Mouse (Mus musculus): Measurements from ENCODE around the gene Fam198b. TPM values are rescaled to one million over a fixed set of nuclear protein-coding genes. Genes with fewer than 3 reads are reported as not detected.
"Not testable (repeated sequence)": the region's sequence is repeated elsewhere in the genome, so short reads cannot be mapped to it uniquely, and the experiment has no call there.

The Fam198b gene
- polyA plus RNA-seq, 1 experiment from 2014 or later: 1.4 TPM

DNA sequence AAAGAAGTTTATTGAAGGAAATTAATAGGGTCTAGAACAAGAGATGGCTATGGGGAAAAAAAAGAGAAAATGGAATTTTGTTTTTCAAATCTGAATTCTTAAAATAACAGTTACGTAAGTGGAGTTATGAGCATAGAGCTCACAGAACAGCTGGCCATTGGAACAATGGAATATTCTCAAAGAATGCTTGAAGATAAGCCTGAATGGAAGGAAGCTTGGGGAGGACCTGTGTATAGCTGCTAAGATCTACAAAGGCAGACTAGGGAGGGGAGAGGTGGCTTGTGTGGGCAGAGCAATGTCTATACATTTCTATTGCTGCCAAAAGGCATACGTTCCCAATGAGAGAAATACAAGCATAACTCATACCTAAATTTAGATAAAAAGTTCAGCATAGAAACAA, 73.4 kb downstream of the Fam198b start:
- Histone ChIP-seq H3K9me3 (ENCODE audit: control insufficient read depth, low read length) (no peaks in the 10 kb centered on the region), H3K9ac (replicated peaks; ENCODE audit: low read depth, low read length) (no peak overlapping the region), H3K36me3 (ENCODE audit: control insufficient read depth, insufficient read depth) (no peaks in the 10 kb centered on the region), H3K27me3 (replicated peaks; ENCODE audit: control insufficient read depth, insufficient read depth, low read length) (no peaks in the 10 kb centered on the region), H3K4me1 (replicated peaks; ENCODE audit: control insufficient read depth, insufficient read depth, low read length) (no peaks in the 10 kb centered on the region), H3K4me2 (ENCODE audit: low read length) (no peak overlapping the region), H3K27ac (ENCODE audit: low read length) (no peak overlapping the region), H3K4me3 (replicated peaks; ENCODE audit: low read length) (no peak overlapping the region)
- ATAC-seq: no peak
- WGBS: 93% methylated on average over 2 of the region's 2 CpGs

DNA sequence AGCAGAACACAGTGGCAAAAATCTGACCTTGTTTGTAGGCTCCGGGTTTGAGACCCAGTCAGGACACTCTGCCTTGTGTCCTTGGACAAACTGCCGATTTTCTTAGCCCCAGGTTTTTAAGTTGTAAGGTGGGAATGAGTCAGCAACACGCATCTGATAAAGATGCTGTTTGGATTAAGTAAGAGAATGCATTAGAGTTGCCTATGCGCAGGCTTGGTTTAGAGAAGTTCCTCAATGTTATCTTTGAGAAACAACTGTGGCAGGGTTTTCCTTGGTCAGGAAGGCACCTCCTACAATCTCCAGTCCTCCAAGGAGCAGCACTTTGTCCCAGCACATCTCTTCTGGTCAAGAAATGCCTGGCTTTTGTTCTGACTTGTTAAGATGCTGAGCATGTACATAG, 82.4 kb downstream of the Fam198b start:
- WGBS: 95% methylated on average over 4 of the region's 4 CpGs
- Histone ChIP-seq H3K4me1 (replicated peaks; ENCODE audit: control insufficient read depth, insufficient read depth, low read length) (no peaks in the 10 kb centered on the region), H3K4me3 (replicated peaks; ENCODE audit: low read length) (no peak overlapping the region), H3K9ac (replicated peaks; ENCODE audit: low read depth, low read length) (no peak overlapping the region), H3K9me3 (ENCODE audit: control insufficient read depth, low read length) (no peaks in the 10 kb centered on the region), H3K4me2 (ENCODE audit: low read length) (no peak overlapping the region), H3K36me3 (ENCODE audit: control insufficient read depth, insufficient read depth) (no peaks in the 10 kb centered on the region), H3K27ac (ENCODE audit: low read length) (no peak overlapping the region), H3K27me3 (replicated peaks; ENCODE audit: control insufficient read depth, insufficient read depth, low read length) (no peaks in the 10 kb centered on the region)
- no peak for ATAC-seq

DNA sequence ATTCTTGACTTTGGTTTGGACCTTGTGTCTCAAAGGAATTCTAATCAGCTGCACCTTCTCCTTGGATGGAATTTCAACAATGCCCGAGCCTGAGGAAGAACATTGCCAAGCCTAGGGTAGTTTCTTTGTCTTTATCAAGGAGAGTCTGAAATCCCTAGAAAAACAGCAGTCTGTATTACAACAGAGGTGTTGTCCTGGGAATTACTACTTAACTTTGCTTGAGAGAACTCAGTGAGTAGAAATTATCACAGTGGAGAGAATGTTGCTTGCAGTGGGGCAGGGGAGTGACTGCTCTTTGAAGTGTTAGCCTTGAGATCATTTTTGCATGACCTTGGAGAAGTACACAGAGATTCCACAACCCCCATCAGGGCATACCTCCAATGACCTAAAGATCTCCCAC, 83.0 kb downstream of the Fam198b start:
- Histone ChIP-seq H3K27ac (ENCODE audit: low read length) (no peak overlapping the region), H3K36me3 (ENCODE audit: control insufficient read depth, insufficient read depth) (no peaks in the 10 kb centered on the region), H3K27me3 (replicated peaks; ENCODE audit: control insufficient read depth, insufficient read depth, low read length) (no peaks in the 10 kb centered on the region), H3K9ac (replicated peaks; ENCODE audit: low read depth, low read length) (no peak overlapping the region), H3K4me1 (replicated peaks; ENCODE audit: control insufficient read depth, insufficient read depth, low read length) (no peaks in the 10 kb centered on the region), H3K4me2 (ENCODE audit: low read length) (no peak overlapping the region), H3K4me3 (replicated peaks; ENCODE audit: low read length) (no peak overlapping the region), H3K9me3 (ENCODE audit: control insufficient read depth, low read length) (no peaks in the 10 kb centered on the region)
- no peak for ATAC-seq
- 55% methylated on average over 1 of the region's 1 CpGs for WGBS

DNA sequence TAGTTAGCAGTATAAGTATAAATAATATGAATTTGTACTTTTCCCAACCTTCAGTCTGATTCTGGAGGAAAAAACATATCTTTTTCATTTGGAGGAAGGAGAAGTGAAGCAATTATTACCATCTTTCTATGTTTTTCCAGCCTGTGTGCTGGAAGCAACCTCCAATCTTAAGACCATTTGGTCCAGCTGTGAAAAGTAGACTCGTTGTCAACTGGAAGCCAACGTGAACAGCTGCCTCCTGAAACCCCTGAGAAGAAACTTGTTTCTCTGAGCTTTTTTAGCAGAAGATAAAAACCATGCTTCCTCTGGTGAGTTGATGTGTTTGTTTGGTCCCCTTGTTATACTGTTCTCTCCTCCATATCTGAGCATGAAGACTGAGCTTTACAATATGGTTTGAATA, 84.1 kb downstream of the Fam198b start:
- Histone ChIP-seq H3K4me1 (replicated peaks; ENCODE audit: control insufficient read depth, insufficient read depth, low read length) (no peaks in the 10 kb centered on the region), H3K9ac (replicated peaks; ENCODE audit: low read depth, low read length) (no peak overlapping the region), H3K9me3 (ENCODE audit: control insufficient read depth, low read length) (no peaks in the 10 kb centered on the region), H3K4me3 (replicated peaks; ENCODE audit: low read length) (no peak overlapping the region), H3K4me2 (ENCODE audit: low read length) (no peak overlapping the region), H3K36me3 (ENCODE audit: control insufficient read depth, insufficient read depth) (no peaks in the 10 kb centered on the region), H3K27me3 (replicated peaks; ENCODE audit: control insufficient read depth, insufficient read depth, low read length) (no peaks in the 10 kb centered on the region), H3K27ac (ENCODE audit: low read length) (no peak overlapping the region)
- no peak for ATAC-seq
- 80% methylated on average over 2 of the region's 2 CpGs for WGBS

DNA sequence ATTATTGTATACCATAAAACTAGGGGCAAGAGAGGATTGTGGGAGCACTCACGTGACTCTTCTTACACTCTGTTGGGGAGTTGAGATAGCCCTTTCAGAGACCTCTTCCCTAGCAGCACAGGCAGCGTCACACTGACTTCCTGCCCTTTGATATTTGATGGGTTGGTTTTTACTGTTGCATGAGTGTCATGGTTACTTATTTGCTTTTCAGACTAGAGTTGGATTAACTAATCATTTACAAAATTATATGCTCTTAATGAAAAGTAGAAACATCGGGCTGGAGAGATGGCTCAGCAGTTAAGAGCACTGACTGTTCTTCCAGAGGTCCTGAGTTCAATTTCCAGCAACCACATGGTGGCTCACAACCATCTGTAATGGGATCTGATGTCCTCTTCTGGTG, 85.2 kb downstream of the Fam198b start:
- H3K4me2 ChIP-seq (ENCODE audit: low read length); H3K4me3 ChIP-seq (replicated peaks; ENCODE audit: low read length); H3K4me1 ChIP-seq (replicated peaks; ENCODE audit: control insufficient read depth, insufficient read depth, low read length); H3K9me3 ChIP-seq (ENCODE audit: control insufficient read depth, low read length); H3K27me3 ChIP-seq (replicated peaks; ENCODE audit: control insufficient read depth, insufficient read depth, low read length); H3K27ac ChIP-seq (ENCODE audit: low read length); H3K36me3 ChIP-seq (ENCODE audit: control insufficient read depth, insufficient read depth); ATAC-seq; H3K9ac ChIP-seq (replicated peaks; ENCODE audit: low read depth, low read length): not testable (repeated sequence)
- 91% methylated on average over 3 of the region's 3 CpGs for WGBS

DNA sequence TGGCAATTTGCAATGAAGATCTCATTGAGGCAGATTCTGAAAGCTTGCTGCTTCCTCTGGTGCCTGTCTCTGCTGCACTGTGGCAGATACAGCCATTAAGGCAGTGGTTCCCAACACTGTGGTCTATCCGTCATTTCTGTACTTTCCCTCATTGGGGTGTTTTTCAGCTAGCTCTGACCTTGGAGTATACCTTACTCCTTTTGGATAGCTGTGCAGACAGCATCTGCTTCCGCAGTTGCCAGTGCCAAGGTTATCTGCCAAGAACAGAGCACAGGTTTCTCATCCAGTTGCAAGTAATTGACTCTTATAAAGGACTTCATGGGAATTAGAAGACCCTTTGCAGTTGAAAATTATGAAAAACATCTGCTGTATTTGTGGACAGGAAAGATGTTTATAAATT, 85.7 kb downstream of the Fam198b start:
- no peak overlapping the region for H3K27ac ChIP-seq (ENCODE audit: low read length)
- ATAC-seq: no peak
- no peak overlapping the region for H3K4me2 ChIP-seq (ENCODE audit: low read length)
- no peaks in the 10 kb centered on the region for H3K4me1 ChIP-seq (replicated peaks; ENCODE audit: control insufficient read depth, insufficient read depth, low read length)
- no peaks in the 10 kb centered on the region for H3K36me3 ChIP-seq (ENCODE audit: control insufficient read depth, insufficient read depth)
- no peak overlapping the region for H3K4me3 ChIP-seq (replicated peaks; ENCODE audit: low read length)
- no peaks in the 10 kb centered on the region for H3K27me3 ChIP-seq (replicated peaks; ENCODE audit: control insufficient read depth, insufficient read depth, low read length)
- WGBS: 89% methylated on average over 2 of the region's 2 CpGs
- H3K9ac ChIP-seq (replicated peaks; ENCODE audit: low read depth, low read length): no peak overlapping the region
- no peaks in the 10 kb centered on the region for H3K9me3 ChIP-seq (ENCODE audit: control insufficient read depth, low read length)

DNA sequence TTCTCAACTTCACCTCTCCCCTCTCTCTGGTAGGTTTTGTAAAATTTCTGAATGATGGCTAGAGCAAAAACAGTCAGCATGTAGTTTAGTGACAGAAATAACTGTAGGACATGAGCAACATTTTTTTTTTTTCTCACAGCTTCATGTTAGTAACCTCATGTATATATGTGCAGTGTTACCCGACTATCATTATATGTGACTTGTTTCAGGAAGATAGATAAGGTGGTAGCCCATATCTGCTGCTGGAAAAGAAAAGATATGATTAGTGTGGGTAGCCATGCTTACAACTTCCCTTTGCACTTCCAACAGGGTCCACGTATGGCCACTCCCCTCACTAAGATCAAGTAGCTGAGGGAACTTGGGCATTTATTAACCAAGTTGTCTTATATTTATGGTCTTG, 86.2 kb downstream of the Fam198b start:
- WGBS: 85% methylated on average over 2 of the region's 2 CpGs
- no peak for ATAC-seq
- Histone ChIP-seq H3K4me1 (replicated peaks; ENCODE audit: control insufficient read depth, insufficient read depth, low read length) (no peaks in the 10 kb centered on the region), H3K27ac (ENCODE audit: low read length) (no peak overlapping the region), H3K4me3 (replicated peaks; ENCODE audit: low read length) (no peak overlapping the region), H3K27me3 (replicated peaks; ENCODE audit: control insufficient read depth, insufficient read depth, low read length) (no peaks in the 10 kb centered on the region), H3K9me3 (ENCODE audit: control insufficient read depth, low read length) (no peaks in the 10 kb centered on the region), H3K9ac (replicated peaks; ENCODE audit: low read depth, low read length) (no peak overlapping the region), H3K4me2 (ENCODE audit: low read length) (no peak overlapping the region), H3K36me3 (ENCODE audit: control insufficient read depth, insufficient read depth) (no peaks in the 10 kb centered on the region)

DNA sequence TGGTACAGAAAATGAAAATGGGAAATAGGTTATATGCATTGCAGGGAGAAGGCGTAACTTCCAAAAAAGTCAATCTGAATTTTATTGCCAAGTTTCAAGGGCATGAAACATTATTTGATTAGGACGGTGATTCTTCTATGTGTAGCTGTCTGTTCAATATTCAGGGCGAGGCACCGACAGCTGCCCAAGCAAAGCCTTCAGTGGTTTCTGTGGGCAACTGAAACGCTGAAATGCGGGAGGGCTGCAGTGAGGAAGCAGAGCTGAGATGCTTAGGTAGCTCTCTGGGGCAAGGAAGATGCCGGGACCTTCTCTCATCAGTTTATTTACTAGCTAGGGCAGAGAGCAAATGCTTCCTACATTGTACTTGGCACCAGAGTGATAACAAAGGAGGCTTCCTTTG, 87.2 kb downstream of the Fam198b start:
- H3K27me3 ChIP-seq (replicated peaks; ENCODE audit: control insufficient read depth, insufficient read depth, low read length): no peaks in the 10 kb centered on the region
- WGBS: 88% methylated on average over 7 of the region's 7 CpGs
- H3K4me3 ChIP-seq (replicated peaks; ENCODE audit: low read length): no peak overlapping the region
- H3K4me2 ChIP-seq (ENCODE audit: low read length): no peak overlapping the region
- H3K9ac ChIP-seq (replicated peaks; ENCODE audit: low read depth, low read length): no peak overlapping the region
- no peak overlapping the region for H3K27ac ChIP-seq (ENCODE audit: low read length)
- ATAC-seq: no peak
- H3K9me3 ChIP-seq (ENCODE audit: control insufficient read depth, low read length): no peaks in the 10 kb centered on the region
- no peaks in the 10 kb centered on the region for H3K4me1 ChIP-seq (replicated peaks; ENCODE audit: control insufficient read depth, insufficient read depth, low read length)
- no peaks in the 10 kb centered on the region for H3K36me3 ChIP-seq (ENCODE audit: control insufficient read depth, insufficient read depth)

DNA sequence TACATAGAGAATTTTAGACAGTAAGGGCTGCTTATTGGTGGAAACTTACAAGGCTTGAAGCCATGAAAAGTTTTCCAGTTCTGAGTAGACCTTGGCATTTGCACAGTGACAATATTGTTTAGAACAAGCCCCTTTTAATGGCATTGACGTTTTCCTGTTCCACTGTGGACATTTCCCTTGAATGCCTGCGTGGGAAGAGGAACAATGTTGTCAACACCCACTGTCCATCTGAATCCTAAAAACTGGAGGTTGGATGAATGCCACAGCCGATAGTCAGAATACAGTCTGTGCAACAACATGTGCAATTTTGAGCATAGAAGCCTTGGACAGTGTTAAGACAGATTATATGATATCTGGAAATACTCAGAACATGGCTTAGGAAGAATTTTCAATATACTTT, 92.5 kb downstream of the Fam198b start:
- H3K36me3 ChIP-seq (ENCODE audit: control insufficient read depth, insufficient read depth): no peaks in the 10 kb centered on the region
- ATAC-seq: no peak
- H3K4me3 ChIP-seq (replicated peaks; ENCODE audit: low read length): no peak overlapping the region
- H3K9me3 ChIP-seq (ENCODE audit: control insufficient read depth, low read length): no peaks in the 10 kb centered on the region
- H3K9ac ChIP-seq (replicated peaks; ENCODE audit: low read depth, low read length): no peak overlapping the region
- H3K4me1 ChIP-seq (replicated peaks; ENCODE audit: control insufficient read depth, insufficient read depth, low read length): no peaks in the 10 kb centered on the region
- no peak overlapping the region for H3K27ac ChIP-seq (ENCODE audit: low read length)
- no peak overlapping the region for H3K4me2 ChIP-seq (ENCODE audit: low read length)
- H3K27me3 ChIP-seq (replicated peaks; ENCODE audit: control insufficient read depth, insufficient read depth, low read length): no peaks in the 10 kb centered on the region
- 37% methylated on average over 3 of the region's 3 CpGs for WGBS

DNA sequence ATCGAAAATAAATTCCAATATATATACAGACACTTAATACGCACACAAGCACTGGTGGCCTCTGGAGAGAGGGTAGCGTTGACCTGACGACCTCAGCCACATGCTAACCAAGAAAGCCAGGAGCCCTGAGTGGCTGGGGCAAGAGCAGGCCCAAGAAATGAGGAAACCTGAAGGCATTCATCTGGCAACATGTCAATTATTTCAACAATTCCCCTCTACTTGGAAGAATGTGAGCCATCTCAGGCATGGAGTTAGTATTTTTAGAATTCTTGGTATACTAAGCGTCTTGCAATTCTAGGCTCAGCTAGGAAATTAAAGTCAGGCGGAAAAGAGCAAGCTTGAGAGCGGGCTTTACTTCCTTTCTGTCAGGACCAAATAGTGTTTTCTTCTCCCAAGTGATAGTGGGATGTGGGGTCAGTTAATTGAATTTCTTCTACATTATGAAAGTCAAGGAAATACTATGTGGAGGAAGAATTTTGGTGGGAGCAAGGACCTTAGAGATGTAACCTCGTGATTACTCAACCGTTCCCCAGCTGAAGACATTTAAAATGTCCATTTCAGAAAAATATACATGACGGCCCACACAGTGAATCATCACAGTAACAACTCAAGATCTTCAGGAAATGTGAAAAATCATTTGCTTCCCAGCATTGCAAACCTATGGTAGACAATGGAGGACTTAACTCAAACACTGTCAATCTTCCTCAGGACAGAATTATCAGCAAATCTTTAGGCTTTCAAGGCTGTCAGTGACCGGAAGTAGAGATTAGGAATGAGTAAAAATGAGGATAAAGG, 93.5 kb downstream of the Fam198b start:
- Histone ChIP-seq H3K4me1 (replicated peaks; ENCODE audit: control insufficient read depth, insufficient read depth, low read length) (no peaks in the 10 kb centered on the region), H3K27ac (ENCODE audit: low read length) (no peak overlapping the region)

More for the DNA sequence above, 93.5 kb downstream of the Fam198b start:
- Histone ChIP-seq H3K36me3 (ENCODE audit: control insufficient read depth, insufficient read depth) (no peaks in the 10 kb centered on the region), H3K4me3 (replicated peaks; ENCODE audit: low read length) (no peak overlapping the region), H3K9ac (replicated peaks; ENCODE audit: low read depth, low read length) (no peak overlapping the region), H3K27me3 (replicated peaks; ENCODE audit: control insufficient read depth, insufficient read depth, low read length) (no peaks in the 10 kb centered on the region), H3K9me3 (ENCODE audit: control insufficient read depth, low read length) (no peaks in the 10 kb centered on the region), H3K4me2 (ENCODE audit: low read length) (no peak overlapping the region)
- 83% methylated on average over 11 of the region's 11 CpGs for WGBS
- ATAC-seq: no peak

All from forebrain, embryonic 16.5 days (tissue).